9 mouse cellular contexts compared by ENCODE assay signal in genomic region chrX:135569467-135569866, GRCm38 (mm10). TPM values are rescaled to one million over a fixed set of nuclear protein-coding genes. Genes with fewer than 3 reads are reported as not detected.
DNase-seq lines count a peak whose midpoint lies in the region; ATAC-seq and TF ChIP-seq lines count a peak whose summit lies in the region.
"Not testable (repeated sequence)": the region's sequence is repeated elsewhere in the genome, so short reads cannot be mapped to it uniquely, and the experiment has no call there.
"Had no signal": no experiment of that assay in that cellular context is flagged by ENCODE, and none has a peak within 500 bp of the region (broad histone marks: within the 10 kb centered on the region; RNA-seq: fewer than 3 reads in every experiment).

No protein-coding gene starts in this region.

- peak; percentile 81 for TF ChIP-seq CTCF in heart, postnatal 0 days (IDR thresholded peaks at IDR 0.05; ENCODE audit: low read depth)
- TF ChIP-seq CTCF in midbrain, postnatal 0 days (IDR thresholded peaks at IDR 0.05), result peak; percentile 80

- 0 out of 2 replicates have a peak, but pooled peaks have one; percentile 49 for ATAC-seq in heart, postnatal 0 days (ENCODE audit: insufficient read depth, low read depth)
- ATAC-seq in kidney, embryonic 16.5 days (ENCODE audit: low FRiP score, low TSS enrichment), result peak; percentile 76; the same call in 1 of the 2 replicates
- not testable (repeated sequence) for ATAC-seq in limb, embryonic 14.5 days (ENCODE audit: low FRiP score, low read depth)
- ATAC-seq in midbrain, postnatal 0 days (ENCODE audit: low FRiP score), result peak; percentile 78; the same call in 1 of the 2 replicates
- peak; percentile 49; the same call in 1 of the 2 replicates for ATAC-seq in stomach, embryonic 14.5 days (ENCODE audit: insufficient number of reproducible peaks, insufficient read depth, low FRiP score, low read depth)

- not testable (repeated sequence) for TF ChIP-seq EP300 in heart, postnatal 0 days (IDR thresholded peaks at IDR 0.05; ENCODE audit: low read depth)

- H3K4me1 ChIP-seq in forebrain, embryonic 10.5 days; heart, postnatal 0 days (ENCODE audit: control insufficient read depth, insufficient read depth); kidney, embryonic 16.5 days (ENCODE audit: insufficient read depth, low read length); limb, embryonic 14.5 days (ENCODE audit: control insufficient read depth, insufficient read depth, low read length); midbrain, postnatal 0 days (ENCODE audit: insufficient read depth, low read length); stomach, embryonic 14.5 days (ENCODE audit: control insufficient read depth, insufficient read depth, low read length): not testable (repeated sequence)

- H3K27me3 ChIP-seq in forebrain, embryonic 10.5 days (ENCODE audit: poor library complexity, severe bottlenecking), result peaks cover 13% of the 10 kb centered on the region; the same call in 1 of the 2 replicates
- not testable (repeated sequence) for H3K27me3 ChIP-seq in heart, postnatal 0 days (ENCODE audit: control insufficient read depth, insufficient read depth, low read length); kidney, embryonic 16.5 days (ENCODE audit: insufficient read depth, low read length); limb, embryonic 14.5 days (ENCODE audit: control insufficient read depth, insufficient read depth, low read length); midbrain, postnatal 0 days (ENCODE audit: insufficient read depth, low read length); stomach, embryonic 14.5 days (ENCODE audit: control insufficient read depth, insufficient read depth, low read length)

- H3K4me3 ChIP-seq in forebrain, embryonic 10.5 days; heart, postnatal 0 days (ENCODE audit: low read depth, low read length); kidney, embryonic 16.5 days (ENCODE audit: low read length); limb, embryonic 14.5 days (replicated peaks; ENCODE audit: low read length); midbrain, postnatal 0 days (ENCODE audit: low read depth, low read length); stomach, embryonic 14.5 days (ENCODE audit: low read depth, low read length): not testable (repeated sequence)

- H3K9me3 ChIP-seq in forebrain, embryonic 10.5 days; heart, postnatal 0 days (replicated peaks; ENCODE audit: control insufficient read depth, low read length); kidney, embryonic 16.5 days (ENCODE audit: low read length); limb, embryonic 14.5 days (ENCODE audit: control insufficient read depth, low read length); midbrain, postnatal 0 days (ENCODE audit: low read length); stomach, embryonic 14.5 days (ENCODE audit: control insufficient read depth, low read depth, low read length): not testable (repeated sequence)

- not testable (repeated sequence) for H3K9ac ChIP-seq in heart, postnatal 0 days (replicated peaks; ENCODE audit: low read depth, low read length); kidney, embryonic 16.5 days (replicated peaks; ENCODE audit: low read length); limb, embryonic 14.5 days (ENCODE audit: low read depth, low read length, severe bottlenecking); midbrain, postnatal 0 days (replicated peaks; ENCODE audit: low read length, poor library complexity, severe bottlenecking); stomach, embryonic 14.5 days (replicated peaks; ENCODE audit: low read depth, low read length)

- TF ChIP-seq POLR2A in limb, embryonic 14.5 days (IDR thresholded peaks at IDR 0.05; ENCODE audit: borderline replicate concordance, extremely low read depth, insufficient read depth, insufficient read length), result not testable (repeated sequence)

- DNase-seq in CD8-positive naive resting alpha-beta T cell, adult 2 months (ENCODE audit: low read depth in 2 of 2, low spot score in 2 of 2), result peak; percentile 8 to 31
- peak; percentile 12 for DNase-seq in c-Kit-positive CD71-positive TER-119-positive erythroid progenitor cells, embryonic 14.5 days (ENCODE audit: low spot score)
- DNase-seq in forebrain, embryonic 10.5 days (ENCODE audit: extremely low spot score, low spot score), result peak; percentile 37
- DNase-seq in heart, postnatal 0 days (ENCODE audit: low spot score), result not testable (repeated sequence)
- peak; percentile 22 for DNase-seq in limb, embryonic 14.5 days (ENCODE audit: low spot score)
- peak; percentile 58 for DNase-seq in midbrain, postnatal 0 days (ENCODE audit: low spot score)

- not testable (repeated sequence) for H3K36me3 ChIP-seq in forebrain, embryonic 10.5 days (replicated peaks); heart, postnatal 0 days (replicated peaks; ENCODE audit: control insufficient read depth, insufficient read depth, low read length); kidney, embryonic 16.5 days (ENCODE audit: insufficient read depth, low read length); limb, embryonic 14.5 days (ENCODE audit: control insufficient read depth, insufficient read depth, low read length); midbrain, postnatal 0 days (ENCODE audit: insufficient read depth, low read length); stomach, embryonic 14.5 days (ENCODE audit: control insufficient read depth, insufficient read depth, low read length)

- WGBS in forebrain, embryonic 10.5 days, result 28% methylated on average over 1 of the region's 2 CpGs
- 40% methylated on average over 1 of the region's 2 CpGs for WGBS in heart, postnatal 0 days
- no CpG with 5 or more reads among the region's 2 CpGs for WGBS in kidney, embryonic 16.5 days
- WGBS in limb, embryonic 14.5 days, result 0% methylated on average over 1 of the region's 2 CpGs
- 0% methylated on average over 1 of the region's 2 CpGs for WGBS in midbrain, postnatal 0 days
- WGBS in stomach, embryonic 14.5 days, result no CpG with 5 or more reads among the region's 2 CpGs

- H3K4me2 ChIP-seq in heart, postnatal 0 days (ENCODE audit: low read depth, low read length); kidney, embryonic 16.5 days (replicated peaks; ENCODE audit: low read depth, low read length); limb, embryonic 14.5 days (replicated peaks; ENCODE audit: low read depth, low read length, severe bottlenecking); midbrain, postnatal 0 days (ENCODE audit: low read depth, low read length, poor library complexity, severe bottlenecking); stomach, embryonic 14.5 days (replicated peaks; ENCODE audit: low read depth, low read length): not testable (repeated sequence)

- not testable (repeated sequence) for H3K27ac ChIP-seq in forebrain, embryonic 10.5 days; heart, postnatal 0 days (ENCODE audit: low read depth); kidney, embryonic 16.5 days (ENCODE audit: low read length); limb, embryonic 14.5 days (replicated peaks; ENCODE audit: low read depth, low read length); midbrain, postnatal 0 days (ENCODE audit: low read depth, low read length); stomach, embryonic 14.5 days (ENCODE audit: low read length)

RNA-seq across cellular contexts. Expression of gene Nxf7, which starts 29.1 kb away (rescaled TPM):
- not detected in 2 replicates for polyA plus RNA-seq in forebrain, embryonic 10.5 days (2016; fragmentation: Nextera tagmentation; extraction: Ambion mirVana)
- 0.81 TPM in 1 of 2 replicates, not detected in the other for total RNA-seq in heart, postnatal 0 days (2014; rRNA removed; ENCODE audit: low replicate concordance)
- polyA plus RNA-seq in heart, postnatal 0 days (2015; fragmentation: Nextera tagmentation; extraction: Ambion mirVana), result 0.16 and 0.18 TPM in 2 replicates
- polyA plus RNA-seq in kidney, embryonic 16.5 days (2015; fragmentation: Nextera tagmentation; extraction: Ambion mirVana), result not detected in 2 replicates
- polyA plus RNA-seq in limb, embryonic 14.5 days (2012; rRNA removed), result 0.24 and 0.29 TPM in 2 replicates
- 0.34 TPM in 1 of 2 replicates, not detected in the other for polyA plus RNA-seq in limb, embryonic 14.5 days (2014; fragmentation: Nextera tagmentation; extraction: Ambion mirVana)
- not detected in 2 replicates for total RNA-seq in midbrain, postnatal 0 days (2014; rRNA removed)
- not detected in 2 replicates for polyA plus RNA-seq in midbrain, postnatal 0 days (2015; fragmentation: Nextera tagmentation; extraction: Ambion mirVana)
- polyA plus RNA-seq in stomach, embryonic 14.5 days (2014; fragmentation: Nextera tagmentation; extraction: Ambion mirVana), result not detected in 2 replicates
- total RNA-seq: layer of hippocampus, adult 18-20 months had no signal

RNA-seq across cellular contexts. Expression of gene Prame, which starts 58.0 kb away (rescaled TPM):
- polyA plus RNA-seq in forebrain, embryonic 10.5 days (2016; fragmentation: Nextera tagmentation; extraction: Ambion mirVana), result 0.10 TPM in 1 of 2 replicates, not detected in the other
- not detected in 2 replicates for total RNA-seq in heart, postnatal 0 days (2014; rRNA removed; ENCODE audit: low replicate concordance)
- polyA plus RNA-seq in heart, postnatal 0 days (2015; fragmentation: Nextera tagmentation; extraction: Ambion mirVana), result not detected in 2 replicates
- not detected in 2 replicates for polyA plus RNA-seq in kidney, embryonic 16.5 days (2015; fragmentation: Nextera tagmentation; extraction: Ambion mirVana)
- 0.25 and 0.61 TPM in 2 replicates for polyA plus RNA-seq in limb, embryonic 14.5 days (2012; rRNA removed)
- 0.34 TPM in 1 of 2 replicates, not detected in the other for polyA plus RNA-seq in limb, embryonic 14.5 days (2014; fragmentation: Nextera tagmentation; extraction: Ambion mirVana)
- total RNA-seq in midbrain, postnatal 0 days (2014; rRNA removed), result not detected in 2 replicates
- not detected in 2 replicates for polyA plus RNA-seq in midbrain, postnatal 0 days (2015; fragmentation: Nextera tagmentation; extraction: Ambion mirVana)
- not detected in 2 replicates for polyA plus RNA-seq in stomach, embryonic 14.5 days (2014; fragmentation: Nextera tagmentation; extraction: Ambion mirVana)
- total RNA-seq: layer of hippocampus, adult 18-20 months had no signal
